ENCODE assay signal across 9 mouse cellular contexts in genomic region chr1:172349916-172350812, GRCm38 (mm10). TPM values are rescaled to one million over a fixed set of nuclear protein-coding genes. Genes with fewer than 3 reads are reported as not detected.
A peak's percentile ranks its signal among the peaks of the same experiment; 100 is the strongest.
DNase-seq lines count a peak whose midpoint lies in the region; ATAC-seq lines count a peak whose summit lies in the region.
"Had no signal": no experiment of that assay in that cellular context is flagged by ENCODE, and none has a peak within 500 bp of the region (broad histone marks: within the 10 kb centered on the region; RNA-seq: fewer than 3 reads in every experiment).

No protein-coding gene starts in this region.

- H3K4me2 ChIP-seq in midbrain, embryonic 15.5 days, result peak overlapping the region; percentile 10; the same call in 1 of the 2 replicates

- H3K4me3 ChIP-seq in hindbrain, embryonic 10.5 days, result peak overlapping the region; percentile 37
- no peak overlapping the region for H3K4me3 ChIP-seq in midbrain, embryonic 15.5 days

- 5% methylated on average over 19 of the region's 19 CpGs for WGBS in hindbrain, embryonic 10.5 days
- 4% methylated on average over 19 of the region's 19 CpGs for WGBS in midbrain, embryonic 15.5 days

- peak; percentile 94 for ATAC-seq in midbrain, embryonic 15.5 days (replicated peaks)

- no peak overlapping the region for H3K9ac ChIP-seq in midbrain, embryonic 15.5 days
- H3K9ac ChIP-seq: liver, embryonic 14.5 days had no signal

- H3K4me1 ChIP-seq in hindbrain, embryonic 10.5 days (replicated peaks), result peaks cover 65% of the 10 kb centered on the region
- peaks cover 16% of the 10 kb centered on the region for H3K4me1 ChIP-seq in midbrain, embryonic 15.5 days

- H3K27ac ChIP-seq in hindbrain, embryonic 10.5 days, result peak overlapping the region; percentile 93
- peak overlapping the region; percentile 57 for H3K27ac ChIP-seq in midbrain, embryonic 15.5 days
- H3K27ac ChIP-seq: liver, embryonic 14.5 days had no signal

- H3K9me3 ChIP-seq in hindbrain, embryonic 10.5 days, result no peaks in the 10 kb centered on the region
- no peaks in the 10 kb centered on the region for H3K9me3 ChIP-seq in midbrain, embryonic 15.5 days

- peak; percentile 71 to 84 for DNase-seq in layer of hippocampus, adult 18-20 months (ENCODE audit: low spot score in 2 of 2)
- no peak for DNase-seq in layer of hippocampus, postnatal 25 days (ENCODE audit: extremely low spot score in 1 of 2, low spot score in 1 of 2)
- DNase-seq in cerebellum, adult 9-10 months, result peak; percentile 45
- peak; percentile 91 for DNase-seq in hindbrain, embryonic 10.5 days (ENCODE audit: low spot score)
- peak; percentile 59 to 82 for DNase-seq in layer of hippocampus, postnatal 14 days (ENCODE audit: low spot score in 2 of 2)
- DNase-seq in spleen, postnatal 14 days (ENCODE audit: low spot score in 2 of 2), result no peak
- no peak for DNase-seq in adrenal gland, postnatal 36 days

- no peaks in the 10 kb centered on the region for H3K36me3 ChIP-seq in hindbrain, embryonic 10.5 days
- H3K36me3 ChIP-seq in midbrain, embryonic 15.5 days (replicated peaks), result no peaks in the 10 kb centered on the region

- H3K27me3 ChIP-seq in hindbrain, embryonic 10.5 days (ENCODE audit: insufficient read depth, poor library complexity, severe bottlenecking), result peaks cover 18% of the 10 kb centered on the region
- H3K27me3 ChIP-seq in midbrain, embryonic 15.5 days (replicated peaks), result no peaks in the 10 kb centered on the region

RNA-seq across cellular contexts. Expression of gene Kcnj10, which starts 9.2 kb away (rescaled TPM):
- 10 to 100 TPM; 82.6 to 88.4 TPM for total RNA-seq in layer of hippocampus, adult 18-20 months (2021)
- total RNA-seq in layer of hippocampus, postnatal 25 days (2021), result 10 to 100 TPM; 84.0 to 88.1 TPM
- polyA plus RNA-seq in hindbrain, embryonic 10.5 days (2016; fragmentation: Nextera tagmentation; extraction: Ambion mirVana), result 0.31 and 0.77 TPM in 2 replicates
- 100 to 1,000 TPM; 101 to 106 TPM for total RNA-seq in layer of hippocampus, postnatal 14 days (2021)
- polyA plus RNA-seq in midbrain, embryonic 15.5 days (2015; fragmentation: Nextera tagmentation; extraction: Ambion mirVana), result 1.8 TPM in 2 replicates
- under 1 TPM; 0.46 to 0.56 TPM for total RNA-seq in adrenal gland, postnatal 36 days (2021)

RNA-seq across cellular contexts. Expression of gene Kcnj9, which starts 21.0 kb away (rescaled TPM):
- total RNA-seq in layer of hippocampus, adult 18-20 months (2021), result 10 to 100 TPM; 70.6 to 75.4 TPM
- 10 to 100 TPM; 59.0 to 68.9 TPM for total RNA-seq in layer of hippocampus, postnatal 25 days (2021)
- 0.11 and 0.71 TPM in 2 replicates for polyA plus RNA-seq in hindbrain, embryonic 10.5 days (2016; fragmentation: Nextera tagmentation; extraction: Ambion mirVana)
- total RNA-seq in layer of hippocampus, postnatal 14 days (2021), result 10 to 100 TPM; 37.4 to 50.1 TPM
- 5.6 and 5.9 TPM in 2 replicates for polyA plus RNA-seq in midbrain, embryonic 15.5 days (2015; fragmentation: Nextera tagmentation; extraction: Ambion mirVana)
- under 1 TPM in 1 of 2 experiments, not detected in 1; 0.23 TPM for total RNA-seq in adrenal gland, postnatal 36 days (2021)

RNA-seq across cellular contexts. Expression of gene Pigm, which starts 26.2 kb away (rescaled TPM):
- total RNA-seq in layer of hippocampus, adult 18-20 months (2021), result 1 to 10 TPM; 7.8 to 8.5 TPM
- total RNA-seq in layer of hippocampus, postnatal 25 days (2021), result 1 to 10 TPM; 8.6 to 8.9 TPM
- 8.7 and 10.5 TPM in 2 replicates for polyA plus RNA-seq in hindbrain, embryonic 10.5 days (2016; fragmentation: Nextera tagmentation; extraction: Ambion mirVana)
- total RNA-seq in layer of hippocampus, postnatal 14 days (2021), result 1 to 10 TPM; 8.9 to 9.5 TPM
- 4.0 and 4.1 TPM in 2 replicates for polyA plus RNA-seq in midbrain, embryonic 15.5 days (2015; fragmentation: Nextera tagmentation; extraction: Ambion mirVana)
- 10 to 100 TPM; 11.2 to 13.2 TPM for total RNA-seq in adrenal gland, postnatal 36 days (2021)

RNA-seq across cellular contexts. Expression of gene Atp1a2, which starts 52.3 kb away (rescaled TPM):
- total RNA-seq in layer of hippocampus, adult 18-20 months (2021), result 100 to 1,000 TPM; 555 to 598 TPM
- total RNA-seq in layer of hippocampus, postnatal 25 days (2021), result 100 to 1,000 TPM; 592 to 599 TPM
- polyA plus RNA-seq in hindbrain, embryonic 10.5 days (2016; fragmentation: Nextera tagmentation; extraction: Ambion mirVana), result 2.1 and 2.3 TPM in 2 replicates
- 100 to 1,000 TPM; 610 to 641 TPM for total RNA-seq in layer of hippocampus, postnatal 14 days (2021)
- polyA plus RNA-seq in midbrain, embryonic 15.5 days (2015; fragmentation: Nextera tagmentation; extraction: Ambion mirVana), result 56.5 and 63.1 TPM in 2 replicates
- total RNA-seq in adrenal gland, postnatal 36 days (2021), result 100 to 1,000 TPM; 134 to 155 TPM

Comparison
In these comparisons a context has a peak if more than half of its experiments do, and no peak if none do; other contexts are left out.
1. DNase-seq: peak in layer of hippocampus, adult 18-20 months (2 of 2), cerebellum, adult 9-10 months (single experiment), hindbrain, embryonic 10.5 days (single experiment) and layer of hippocampus, postnatal 14 days (2 of 2); none in layer of hippocampus, postnatal 25 days (0 of 2), spleen, postnatal 14 days (0 of 2) and adrenal gland, postnatal 36 days (0 of 2).
2. RNA of gene Kcnj10, which starts 9.2 kb away (total RNA-seq): 101 to 106 TPM in layer of hippocampus, postnatal 14 days, 82.6 to 88.4 TPM in layer of hippocampus, adult 18-20 months and 84.0 to 88.1 TPM in layer of hippocampus, postnatal 25 days; 0.46 to 0.56 TPM in adrenal gland, postnatal 36 days; every median in the first group is over 10 times any median in the second.
3. RNA of gene Kcnj9, which starts 21.0 kb away (total RNA-seq): 70.6 to 75.4 TPM in layer of hippocampus, adult 18-20 months, 59.0 to 68.9 TPM in layer of hippocampus, postnatal 25 days and 37.4 to 50.1 TPM in layer of hippocampus, postnatal 14 days; 0.23 TPM in adrenal gland, postnatal 36 days; every median in the first group is over 10 times any median in the second.